Mouse (Mus musculus): ENCODE data around the gene Dtx2. TPM values are rescaled to one million over a fixed set of nuclear protein-coding genes. Genes with fewer than 3 reads are reported as not detected.
A peak's percentile ranks its signal among the peaks of the same experiment; 100 is the strongest.

The Dtx2 gene
- total and polyA plus RNA-seq, 3 experiments = 11.9 to 17.2 TPM; not detected in 1

- no peak for TF ChIP-seq ZMIZ1 (IDR thresholded peaks at IDR 0.05; ENCODE audit: low read depth, low read length)
- TF ChIP-seq NELFE (IDR thresholded peaks at IDR 0.05; ENCODE audit: low read depth, low read length) = no peak
- no peak for TF ChIP-seq RAD21 (IDR thresholded peaks at IDR 0.05; ENCODE audit: low read depth, low read length)
- TF ChIP-seq POLR2A (IDR thresholded peaks at IDR 0.05; ENCODE audit: control insufficient read depth in 1 of 2, insufficient read depth in 1 of 2, low read depth in 1 of 2, low read length in 2 of 2, poor library complexity in 1 of 2) = no peak
- TF ChIP-seq POLR2AphosphoS5 (IDR thresholded peaks at IDR 0.05; ENCODE audit: borderline replicate concordance, low read depth, low read length) = no peak
- TF ChIP-seq MYB (IDR thresholded peaks at IDR 0.05; ENCODE audit: low read depth, low read length) = no peak
- peak; percentile 90 for TF ChIP-seq MYC (IDR thresholded peaks at IDR 0.05; ENCODE audit: low read depth, low read length)
- no peak for TF ChIP-seq ETS1 (IDR thresholded peaks at IDR 0.05; ENCODE audit: low read depth, low read length)
- TF ChIP-seq EP300 (IDR thresholded peaks at IDR 0.05; ENCODE audit: low read depth in 1 of 2, low read length in 2 of 2) = no peak
- TF ChIP-seq MAZ (IDR thresholded peaks at IDR 0.05; ENCODE audit: low read depth, low read length) = no peak
- no peak for TF ChIP-seq ZC3H11A (IDR thresholded peaks at IDR 0.05; ENCODE audit: low read depth, low read length)
- TF ChIP-seq CHD1 (IDR thresholded peaks at IDR 0.05; ENCODE audit: low read depth, low read length) = no peak
- no peak for TF ChIP-seq GATA1 (IDR thresholded peaks at IDR 0.05; ENCODE audit: low read depth, low read length)
Measured at GRCm38 (mm10) chr5:135951660-135952059, 42.9 kb upstream of the Dtx2 start (continued).

- Histone ChIP-seq H3K27me3 (ENCODE audit: control insufficient read depth in 1 of 2, insufficient read depth in 2 of 2, low read length in 2 of 2) (no peaks in the 10 kb centered on the region), H3K9me3 (replicated peaks; ENCODE audit: insufficient read depth, low read length) (no peaks in the 10 kb centered on the region), H3K36me3 (ENCODE audit: control insufficient read depth in 1 of 2, insufficient read depth in 2 of 2, low read length in 2 of 2) (peaks cover 0 to 21% of the 10 kb centered on the region in 2 experiments; a peak in 2 of 4 replicates), H3K9ac (ENCODE audit: control insufficient read depth, low read depth, low read length, poor library complexity, severe bottlenecking) (no peak overlapping the region), H3K4me1 (ENCODE audit: control insufficient read depth in 1 of 2, insufficient read depth in 2 of 2, low read length in 2 of 2) (peaks cover 11 to 26% of the 10 kb centered on the region in 2 experiments), H3K4me3 (ENCODE audit: control insufficient read depth in 1 of 2, insufficient read depth in 1 of 2, low read depth in 2 of 2, low read length in 2 of 2) (no peak overlapping the region), H3K79me2 (ENCODE audit: control insufficient read depth, insufficient read depth, low read length, poor library complexity) (no peaks in the 10 kb centered on the region; the same call in 1 of the 2 replicates), H3K27ac (ENCODE audit: control insufficient read depth, low read depth, low read length) (no peak overlapping the region)
- no peak for DNase-seq (ENCODE audit: low read depth, low spot score)
- TF ChIP-seq MAZ (IDR thresholded peaks at IDR 0.05; ENCODE audit: low read depth, low read length) (no peak), MAFK (IDR thresholded peaks at IDR 0.05; ENCODE audit: borderline replicate concordance, low read depth, low read length) (no peak), POLR2A (IDR thresholded peaks at IDR 0.05; ENCODE audit: control insufficient read depth in 1 of 2, insufficient read depth in 1 of 2, low read depth in 1 of 2, low read length in 2 of 2, poor library complexity in 1 of 2) (no peak), ETS1 (IDR thresholded peaks at IDR 0.05; ENCODE audit: low read depth, low read length) (no peak), MEF2A (IDR thresholded peaks at IDR 0.05; ENCODE audit: extremely low read depth, insufficient replicate concordance, low read depth, low read length, poor library complexity, severe bottlenecking) (no peak), CHD2 (IDR thresholded peaks at IDR 0.05; ENCODE audit: low read length) (no peak), SMC3 (IDR thresholded peaks at IDR 0.05; ENCODE audit: low read depth, low read length) (no peak), ZC3H11A (IDR thresholded peaks at IDR 0.05; ENCODE audit: low read depth, low read length) (no peak), RAD21 (IDR thresholded peaks at IDR 0.05; ENCODE audit: low read depth, low read length) (no peak), UBTF (IDR thresholded peaks at IDR 0.05; ENCODE audit: borderline replicate concordance, insufficient read depth, low read depth, low read length) (no peak), MYB (IDR thresholded peaks at IDR 0.05; ENCODE audit: low read depth, low read length) (no peak), USF1 (IDR thresholded peaks at IDR 0.05; ENCODE audit: low read depth, low read length) (no peak), POLR2AphosphoS2 (IDR thresholded peaks at IDR 0.05; ENCODE audit: low read length) (no peak), EP300 (IDR thresholded peaks at IDR 0.05; ENCODE audit: low read depth in 1 of 2, low read length in 2 of 2) (no peak), ZMIZ1 (IDR thresholded peaks at IDR 0.05; ENCODE audit: low read depth, low read length) (no peak), CTCF (IDR thresholded peaks at IDR 0.05 in 2 of 3, conservative IDR thresholded peaks at IDR 0.05 in 1 of 3; ENCODE audit: control insufficient read depth in 1 of 3, insufficient read depth in 1 of 3, low read depth in 2 of 3, low read length in 3 of 3, poor library complexity in 1 of 3, severe bottlenecking in 1 of 3) (no peak), MXI1 (IDR thresholded peaks at IDR 0.05; ENCODE audit: low read depth, low read length) (no peak), NRF1 (IDR thresholded peaks at IDR 0.05; ENCODE audit: insufficient read depth, low read depth, low read length, poor library complexity, severe bottlenecking) (no peak), USF2 (IDR thresholded peaks at IDR 0.05; ENCODE audit: borderline replicate concordance in 1 of 2, insufficient read depth in 1 of 2, low read depth in 1 of 2, low read length in 2 of 2) (no peak)
Measured at GRCm38 (mm10) chr5:135952830-135953229, 41.8 kb upstream of the Dtx2 start.

Data from MEL (cell line).